Mouse (Mus musculus): ENCODE results near the gene Tmem220. TPM values are rescaled to one million over a fixed set of nuclear protein-coding genes. Genes with fewer than 3 reads are reported as not detected.

Tmem220 gene
- total RNA-seq, 4 experiments from 2014 or later, result 0.65 to 1.2 (median 0.90) TPM

DNA sequence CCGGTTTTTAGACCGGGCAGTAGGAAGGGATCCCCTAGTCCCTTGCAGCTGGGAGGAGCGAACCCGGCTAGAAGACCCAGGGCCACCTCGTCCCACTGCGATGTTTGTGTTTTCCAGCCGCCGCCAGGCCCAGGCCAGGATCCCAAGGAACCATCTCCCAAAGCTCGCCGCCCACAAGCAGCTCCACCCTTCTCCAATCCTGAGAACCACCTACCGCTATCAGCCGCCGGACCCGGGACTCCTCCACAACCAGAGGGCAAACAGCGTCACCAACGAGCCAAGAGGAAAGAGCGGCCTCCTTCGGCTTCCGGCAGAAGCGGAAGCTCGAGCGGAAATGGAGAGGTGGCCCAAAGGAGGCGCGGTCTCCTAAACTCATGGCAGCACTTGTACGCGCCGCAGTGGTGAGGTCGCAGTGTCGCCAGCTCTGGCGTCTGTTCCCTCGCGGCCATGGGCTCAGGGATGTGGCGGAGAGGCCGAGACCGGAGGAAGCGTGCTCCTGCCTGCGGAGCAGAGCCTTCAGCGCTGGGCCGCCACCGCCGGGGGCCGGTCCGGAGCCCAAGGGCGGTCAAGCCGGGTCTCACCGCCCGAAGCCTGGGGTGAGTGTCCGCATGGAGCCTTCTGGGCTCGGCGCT lies 27.5 kb downstream of the Tmem220 start, which contains the start of the genes Adprm and Sco1:
Adprm (minus strand) TSS at position 274 of the 632 bp plus-strand sequence.
Sco1 (plus strand) TSS at position 350 of the 632 bp plus-strand sequence.
- peak; percentile 72 to 84 for DNase-seq (ENCODE audit: low spot score in 2 of 2)

DNA sequence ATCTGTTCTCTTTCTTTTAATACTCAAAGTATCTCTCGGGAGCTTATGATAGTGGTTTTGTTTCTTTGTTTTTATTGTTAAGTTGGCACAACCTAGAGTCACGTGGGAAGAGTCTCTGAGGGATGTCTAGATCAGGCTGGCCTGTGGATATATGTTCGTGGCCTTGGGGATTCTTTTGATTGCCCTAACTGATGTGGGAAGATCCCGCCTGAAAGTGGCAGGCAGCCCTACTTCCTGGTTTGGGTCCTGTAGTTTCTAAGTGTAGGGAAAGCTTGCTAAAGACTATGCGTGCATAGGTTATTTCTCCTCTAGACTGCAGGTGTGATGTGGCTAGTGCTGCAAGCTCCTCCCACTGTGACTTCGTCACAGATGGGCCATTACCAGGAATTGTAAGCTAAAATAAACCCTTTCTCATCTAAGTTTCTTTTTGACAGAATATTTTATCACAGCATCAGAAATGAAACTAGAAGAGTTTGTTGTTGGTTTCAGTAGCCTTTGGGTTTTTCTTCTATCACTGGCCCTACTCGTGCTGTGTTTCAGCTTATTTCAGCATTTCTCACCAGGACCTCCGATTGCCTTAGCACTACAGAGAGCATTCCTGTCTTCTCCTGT lies 29.9 kb downstream of the Tmem220 start:
- DNase-seq (ENCODE audit: low spot score in 2 of 2), result no peak

DNA sequence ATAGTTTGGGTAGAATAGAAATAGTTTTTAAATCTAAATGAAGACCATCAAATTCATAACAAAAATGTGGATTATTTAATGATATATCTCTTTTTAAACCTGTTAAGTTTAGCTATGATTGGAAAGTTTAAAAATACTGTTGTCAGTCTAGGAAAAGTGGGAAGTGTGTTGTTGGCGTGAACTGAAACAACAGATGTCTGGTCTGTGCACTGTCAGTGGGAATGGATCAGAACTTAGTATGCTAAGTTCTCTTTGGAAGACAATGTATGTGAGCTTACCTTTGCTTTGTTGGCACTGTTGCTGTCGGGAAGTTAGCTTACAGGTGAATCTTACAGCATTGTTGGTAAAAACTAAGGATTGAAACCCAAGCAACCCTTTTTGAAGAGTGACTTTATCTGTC lies 36.4 kb downstream of the Tmem220 start:
- no peak for DNase-seq (ENCODE audit: low spot score in 2 of 2)

DNA sequence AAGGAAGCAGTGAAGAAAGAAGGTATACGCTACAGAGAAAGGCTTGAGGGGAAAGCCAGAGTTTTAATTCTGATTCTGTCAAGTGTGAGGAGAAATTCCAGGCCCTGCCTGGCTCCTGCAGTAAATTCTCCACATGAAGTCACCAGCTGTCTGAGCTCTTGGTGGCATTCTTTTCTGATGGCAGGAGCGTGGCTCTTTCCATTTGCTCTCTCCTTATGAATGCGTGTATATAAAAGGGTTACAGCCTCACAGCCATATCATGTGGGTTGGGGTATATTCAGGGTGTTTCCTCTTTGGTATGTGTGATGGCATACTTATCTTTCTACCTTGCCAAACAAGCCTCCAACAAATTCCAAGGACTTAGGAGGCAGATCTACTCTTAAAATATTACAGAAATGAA lies 37.8 kb downstream of the Tmem220 start:
- no peak for DNase-seq (ENCODE audit: low spot score in 2 of 2)

DNA sequence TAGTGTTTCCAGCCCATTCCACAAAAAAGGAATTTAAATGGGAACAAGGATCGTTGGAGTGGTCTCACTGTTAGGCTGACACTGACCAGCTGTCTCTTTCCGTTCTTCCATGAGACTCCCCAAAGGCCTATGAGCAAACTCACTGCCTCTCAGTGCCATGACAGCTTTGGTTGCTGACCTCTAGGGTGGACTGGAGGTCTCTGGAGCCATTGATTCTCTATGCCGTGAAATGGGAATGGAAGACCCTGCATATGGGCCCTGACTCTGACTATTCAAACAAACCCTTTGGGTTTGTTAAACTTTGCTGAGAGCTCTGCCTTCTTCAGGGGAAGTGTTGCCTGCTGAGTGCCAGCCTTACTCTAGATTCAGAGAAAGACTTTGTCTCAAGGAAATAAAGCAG lies 42.8 kb downstream of the Tmem220 start:
- no peak for DNase-seq (ENCODE audit: low spot score in 2 of 2)

DNA sequence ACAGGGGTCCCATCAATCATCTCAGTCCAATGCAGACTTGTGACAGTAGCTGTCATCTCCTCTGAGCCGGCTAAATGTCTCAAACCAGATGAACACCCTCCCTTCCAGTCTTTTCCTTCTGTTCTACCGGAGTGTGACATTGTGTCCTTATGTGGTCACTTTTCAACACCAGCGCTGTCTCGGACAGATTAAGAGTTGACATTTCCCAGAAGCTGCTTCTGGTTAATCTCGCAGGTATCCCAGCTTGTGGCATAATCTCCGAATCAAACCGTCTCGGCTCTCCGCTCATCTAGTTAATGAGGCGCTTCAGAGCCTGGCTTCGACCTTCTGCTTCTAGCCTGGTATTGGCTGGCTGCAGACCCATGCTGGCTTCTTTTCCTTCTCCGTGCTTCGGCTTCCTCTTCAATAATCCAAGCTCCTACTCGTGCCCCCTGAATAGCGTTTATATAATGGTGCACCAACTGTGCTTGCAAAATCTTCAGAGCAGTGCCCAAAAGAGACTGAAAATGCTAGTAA lies 47.7 kb downstream of the Tmem220 start:
- DNase-seq (ENCODE audit: low spot score in 2 of 2), result no peak

DNA sequence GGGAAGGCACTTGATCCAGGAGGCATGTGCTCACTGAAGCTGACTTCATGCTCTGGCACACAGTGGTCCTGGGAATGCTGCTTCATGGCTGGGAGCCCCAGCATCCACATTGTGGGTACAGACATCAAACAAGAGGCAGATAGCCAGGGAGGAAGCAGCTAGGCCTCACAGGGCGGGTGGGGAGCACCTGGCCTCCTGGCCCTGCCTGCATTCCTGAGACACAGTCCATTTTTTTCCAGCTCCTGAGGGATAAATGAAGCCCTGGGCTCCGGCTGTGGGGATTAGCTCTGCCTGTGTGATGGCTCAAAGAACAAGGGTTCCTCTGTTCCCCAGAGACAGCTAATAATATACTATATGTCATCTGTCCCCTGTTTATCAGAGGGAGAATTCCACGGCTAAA lies 50.1 kb downstream of the Tmem220 start:
- no peak for DNase-seq (ENCODE audit: low spot score in 2 of 2)

DNA sequence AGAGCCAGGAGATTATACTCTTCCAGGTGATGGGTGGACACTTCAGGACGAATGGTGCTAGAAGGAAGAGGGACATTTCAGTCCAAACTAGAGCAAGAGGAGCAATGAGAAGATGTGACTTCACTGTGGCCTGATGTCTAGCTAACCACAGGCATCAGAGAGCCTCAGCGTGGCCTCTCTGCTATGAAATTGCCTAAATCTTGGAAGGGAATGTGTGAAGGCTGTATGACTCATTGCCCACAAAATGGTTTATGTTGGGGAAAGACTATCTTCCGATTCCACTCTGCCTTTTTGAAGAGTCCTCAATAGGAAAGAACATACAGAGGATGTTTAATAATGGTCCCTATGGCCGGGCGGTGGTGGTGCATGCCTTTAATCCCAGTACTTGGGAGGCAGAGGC lies 51.8 kb downstream of the Tmem220 start:
- DNase-seq (ENCODE audit: low spot score in 2 of 2), result no peak

DNA sequence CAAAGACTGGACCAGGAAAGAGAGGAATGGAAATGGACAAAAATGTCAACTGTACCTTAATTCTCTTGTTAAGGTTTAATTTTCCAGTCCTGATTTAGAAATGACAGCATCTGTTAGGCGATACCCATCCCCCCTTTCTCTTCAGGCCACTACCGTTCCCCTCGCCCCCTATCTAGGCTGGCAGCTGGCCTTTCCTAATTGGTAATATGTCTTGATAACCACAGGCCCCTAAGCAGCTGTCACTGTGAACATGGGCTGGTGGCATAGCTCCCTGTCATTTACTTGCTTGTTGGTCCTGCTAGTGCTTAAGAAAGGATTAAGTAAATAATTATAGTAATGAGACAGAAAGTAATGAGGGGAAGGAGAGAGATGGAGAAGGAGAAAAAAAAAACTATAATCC lies 52.5 kb downstream of the Tmem220 start:
- DNase-seq (ENCODE audit: low spot score in 2 of 2), result no peak

DNA sequence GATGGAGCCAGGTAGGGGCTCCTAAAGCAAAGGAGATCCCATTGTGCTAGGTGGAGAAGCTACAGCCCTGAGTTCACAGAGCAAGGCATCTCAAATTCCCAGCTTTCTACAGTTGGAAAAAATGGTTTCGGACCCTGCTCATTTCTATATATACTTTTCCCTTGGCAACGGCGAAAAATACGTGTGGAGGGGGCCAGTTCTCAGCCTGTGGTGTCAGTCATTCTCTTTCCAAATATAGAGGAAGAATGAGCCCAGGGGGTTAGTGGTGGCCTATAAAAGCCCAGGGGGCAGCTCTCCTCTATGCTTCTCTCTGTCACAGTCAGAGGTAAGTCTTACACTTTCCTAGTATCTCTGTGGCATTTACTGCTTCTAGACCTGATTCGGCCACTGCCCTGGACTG lies 53.0 kb downstream of the Tmem220 start, which contains the start of gene Myh3:
Myh3 (plus strand) TSS at position 301 of the 400 bp plus-strand sequence.
- DNase-seq (ENCODE audit: low spot score in 2 of 2), result no peak

DNA sequence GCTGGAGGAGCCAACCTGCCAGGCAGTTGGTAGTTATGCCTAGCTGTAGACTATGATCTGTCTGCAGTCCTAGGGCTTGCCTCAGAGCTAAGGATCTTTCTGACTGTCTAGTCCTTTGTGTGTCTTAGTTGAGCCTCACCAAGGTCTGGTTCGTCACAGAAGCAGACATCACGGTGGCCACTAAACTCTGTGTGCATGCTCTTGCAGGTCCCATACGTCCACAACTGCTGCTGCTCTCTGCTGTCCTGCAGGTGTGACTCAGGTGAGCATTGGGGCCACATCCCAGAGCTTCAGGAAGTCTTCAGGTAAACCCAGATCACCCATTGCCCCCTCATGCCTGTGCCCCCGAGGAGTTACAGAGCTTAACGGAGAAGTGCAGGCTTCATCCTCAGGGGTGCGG lies 53.9 kb downstream of the Tmem220 start:
- no peak for DNase-seq (ENCODE audit: low spot score in 2 of 2)

DNA sequence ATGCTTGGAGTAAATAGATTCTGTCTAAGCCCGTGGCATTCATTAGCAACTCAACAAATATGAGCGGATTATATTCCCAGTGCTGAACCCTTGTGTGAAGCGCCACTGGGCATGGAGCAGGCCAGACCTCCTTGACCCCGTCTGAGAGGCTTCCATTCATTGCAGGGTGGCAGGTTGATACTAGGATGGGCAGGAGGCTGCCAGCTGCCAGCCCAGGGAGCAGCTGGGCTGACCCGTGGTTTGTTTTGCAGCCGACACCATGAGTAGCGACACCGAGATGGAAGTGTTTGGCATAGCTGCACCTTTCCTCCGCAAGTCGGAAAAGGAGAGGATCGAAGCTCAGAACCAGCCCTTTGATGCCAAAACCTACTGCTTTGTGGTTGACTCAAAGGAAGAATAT lies 54.8 kb downstream of the Tmem220 start:
- DNase-seq (ENCODE audit: low spot score in 2 of 2), result no peak

DNA sequence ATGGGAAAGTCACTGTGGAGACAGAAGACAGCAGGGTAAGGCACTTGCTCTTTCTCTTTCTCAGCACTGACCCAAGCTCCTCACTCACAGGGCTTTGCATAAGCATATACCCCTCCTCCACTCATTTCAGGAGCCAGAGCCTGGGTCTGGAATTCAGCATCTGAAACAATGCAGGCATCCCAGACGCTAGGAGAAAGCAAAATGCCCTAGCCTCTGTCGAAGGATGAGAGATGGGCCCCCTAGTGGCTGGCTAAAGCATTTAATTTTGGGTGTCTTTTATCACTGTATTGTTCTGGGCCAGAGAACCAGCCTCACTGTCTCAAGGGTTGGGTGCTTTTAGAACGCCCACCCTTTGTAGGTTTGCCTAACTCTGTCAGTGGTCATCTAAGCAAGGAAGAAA lies 55.2 kb downstream of the Tmem220 start:
- no peak for DNase-seq (ENCODE audit: low spot score in 2 of 2)

DNA sequence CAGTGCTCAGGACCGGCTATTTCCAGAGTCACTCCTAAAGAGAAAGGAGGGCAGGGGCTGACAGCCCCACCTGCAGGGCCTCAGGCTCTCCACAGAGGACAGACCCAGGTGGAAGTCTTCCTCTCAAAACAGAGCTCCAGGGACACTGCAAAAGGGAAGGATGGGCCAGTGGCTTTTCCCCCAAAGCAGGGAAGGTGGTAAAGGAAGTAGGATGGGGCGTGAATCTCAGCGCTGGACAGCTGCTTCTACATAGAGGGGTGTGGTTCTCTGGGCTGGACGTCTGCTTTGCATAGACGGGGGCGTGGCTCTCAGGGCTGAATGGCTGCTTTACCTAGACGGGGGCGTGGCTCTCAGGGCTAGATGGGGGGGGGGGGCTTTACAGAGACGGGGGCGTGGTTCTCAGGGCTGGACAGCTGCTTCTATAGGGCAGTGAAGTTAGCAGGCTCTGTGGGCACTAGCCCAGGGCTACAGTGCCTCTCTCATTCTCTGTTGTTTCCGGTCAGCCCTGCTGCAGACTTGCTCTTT lies 56.2 kb downstream of the Tmem220 start:
- DNase-seq (ENCODE audit: low spot score in 2 of 2), result peak in 1 of 2 experiments; percentile 38

DNA sequence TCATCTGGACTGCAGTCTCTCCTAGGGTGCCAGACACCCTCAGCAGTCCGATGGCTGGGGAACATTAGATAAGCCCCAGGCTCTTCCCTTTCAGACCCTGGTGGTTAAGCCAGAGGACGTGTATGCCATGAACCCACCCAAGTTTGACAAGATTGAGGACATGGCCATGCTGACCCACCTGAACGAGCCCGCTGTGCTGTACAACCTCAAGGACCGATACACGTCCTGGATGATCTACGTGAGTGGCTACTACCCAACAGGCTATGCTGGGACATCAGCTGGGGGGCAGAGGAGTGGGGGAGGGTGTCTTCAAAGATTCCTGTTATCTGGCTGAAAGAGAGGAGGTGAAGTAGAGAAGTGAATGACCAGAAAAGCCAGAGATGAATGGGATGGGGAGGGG lies 57.2 kb downstream of the Tmem220 start:
- no peak for DNase-seq (ENCODE audit: low spot score in 2 of 2)

DNA sequence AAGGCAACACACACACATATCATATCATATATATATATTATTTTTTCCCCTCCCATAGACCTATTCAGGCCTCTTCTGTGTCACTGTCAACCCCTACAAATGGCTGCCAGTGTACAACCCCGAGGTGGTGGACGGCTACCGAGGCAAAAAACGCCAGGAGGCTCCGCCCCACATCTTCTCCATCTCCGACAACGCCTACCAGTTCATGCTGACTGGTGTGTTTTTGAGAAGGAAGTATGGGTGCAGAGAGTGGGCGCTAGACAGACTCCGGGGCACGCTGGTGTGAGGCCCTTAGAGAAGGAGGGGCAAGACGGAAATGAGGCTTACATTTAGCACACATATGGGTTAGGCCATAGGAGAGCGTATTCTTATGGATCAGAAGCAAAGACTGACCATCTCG lies 57.8 kb downstream of the Tmem220 start:
- no peak for DNase-seq (ENCODE audit: low spot score in 2 of 2)

DNA sequence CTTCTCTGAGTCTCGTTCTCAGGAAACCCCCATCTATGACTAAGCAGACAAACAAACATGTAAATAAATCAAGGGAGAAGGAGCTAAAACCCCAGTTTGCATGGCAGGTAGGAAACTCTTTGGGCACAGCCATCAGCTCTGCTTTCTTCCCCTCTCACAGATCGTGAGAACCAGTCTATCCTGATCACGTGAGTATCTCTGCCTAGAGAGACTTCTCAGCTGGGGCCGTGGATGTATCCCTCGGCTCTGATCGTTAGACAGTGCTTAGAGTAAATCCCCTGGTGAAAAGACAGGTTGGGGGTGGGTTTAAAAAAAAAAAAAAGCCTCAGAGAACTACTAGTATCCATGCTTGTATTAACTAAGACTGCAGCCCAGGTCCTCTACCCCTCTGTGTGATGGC lies 58.3 kb downstream of the Tmem220 start:
- DNase-seq (ENCODE audit: low spot score in 2 of 2), result no peak

DNA sequence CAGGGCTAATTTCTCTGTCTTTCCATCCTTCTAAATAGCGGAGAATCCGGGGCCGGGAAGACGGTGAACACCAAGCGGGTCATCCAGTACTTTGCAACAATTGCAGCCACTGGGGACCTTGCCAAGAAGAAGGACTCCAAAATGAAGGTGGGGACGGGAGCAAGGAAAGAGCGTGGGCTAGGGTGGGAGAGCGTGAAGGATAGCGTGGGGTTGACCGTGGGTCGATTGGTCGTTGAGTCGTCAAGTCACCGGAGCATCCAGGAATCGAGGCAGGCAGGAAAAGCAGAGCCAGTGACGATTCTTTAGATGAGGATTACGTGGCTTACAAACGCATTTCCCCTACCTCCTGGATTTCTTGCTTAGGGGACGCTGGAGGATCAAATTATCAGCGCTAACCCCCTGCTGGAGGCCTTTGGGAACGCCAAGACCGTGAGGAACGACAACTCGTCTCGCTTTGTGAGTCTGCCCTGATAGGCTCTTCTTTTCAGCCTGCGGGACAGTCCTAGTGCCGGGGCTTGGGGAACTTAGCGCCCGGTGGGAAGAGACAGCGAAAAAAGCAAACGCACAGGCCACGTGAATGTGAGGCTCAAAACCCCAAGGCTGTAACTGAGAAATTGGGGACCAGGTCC lies 58.9 kb downstream of the Tmem220 start:
- DNase-seq (ENCODE audit: low spot score in 2 of 2), result no peak
